Mouse (Mus musculus): ENCODE measurements around the gene Rtn4rl2.

Gene Rtn4rl2

DNA sequence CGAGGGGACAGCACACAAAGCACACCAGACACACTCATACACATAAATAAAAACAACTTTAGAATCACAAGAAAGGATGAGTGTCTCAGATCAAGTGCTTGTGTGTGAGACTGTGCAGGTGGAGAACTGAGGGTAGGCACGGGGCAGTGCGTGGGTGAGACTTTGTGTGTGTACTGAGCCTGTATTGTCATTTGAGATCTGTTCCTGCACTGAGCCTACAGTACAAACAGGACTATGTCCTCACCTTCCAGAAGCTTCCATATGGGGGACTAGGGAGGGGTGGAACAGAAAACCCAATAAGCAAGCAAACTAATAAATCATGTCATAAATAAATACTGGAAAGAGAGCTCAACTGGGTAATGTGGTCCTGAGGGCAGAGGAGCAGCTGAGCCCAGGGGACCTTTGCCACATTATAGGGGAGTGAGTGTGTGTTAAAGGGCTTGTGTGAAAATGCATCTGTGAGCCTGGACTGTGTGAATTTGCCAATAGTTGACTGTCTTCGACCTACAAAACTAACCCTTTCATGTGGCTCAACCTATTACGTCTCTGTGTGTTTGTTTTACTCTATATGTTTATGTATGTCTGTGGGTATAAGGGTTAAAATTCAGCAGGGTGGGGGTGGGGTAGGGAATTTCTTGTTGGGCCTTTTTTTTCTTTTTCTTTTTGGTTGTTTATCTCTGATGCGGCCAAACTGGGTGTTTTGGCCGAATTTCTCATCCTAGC, 35.9 kb downstream of the Rtn4rl2 start:
- DNase-seq (ENCODE audit: low read depth, low spot score): no peak

- DNase-seq (ENCODE audit: low read depth, low spot score): no peak
These were observed 41.3 kb downstream of the Rtn4rl2 start for GRCm38 (mm10) chr2:84845226-84845625.

DNA sequence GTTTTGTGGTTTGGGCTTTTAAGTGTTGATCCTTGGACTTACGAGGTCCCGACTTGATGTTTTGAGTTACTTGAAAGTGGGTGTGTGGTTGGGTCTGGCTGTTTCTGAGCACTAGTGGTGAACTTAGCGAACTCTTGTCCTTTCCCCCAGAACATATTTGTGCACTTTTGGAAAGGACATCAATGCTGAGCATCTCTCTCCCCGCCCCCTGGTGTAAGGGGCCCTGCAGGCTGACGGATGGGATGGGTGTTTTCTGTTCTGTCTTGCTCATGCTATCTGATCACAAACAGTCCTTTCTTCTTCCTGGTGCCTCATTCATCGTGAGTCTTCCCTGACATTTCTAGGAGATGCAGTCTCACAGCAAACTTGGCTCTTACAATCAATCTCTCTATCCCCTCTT, 42.9 kb downstream of the Rtn4rl2 start:
- no peak for DNase-seq (ENCODE audit: low read depth, low spot score)

GRCm38 (mm10) chr2:84841905-84842304, 44.6 kb downstream of the Rtn4rl2 start:
- DNase-seq (ENCODE audit: low read depth, low spot score): no peak

- DNase-seq (ENCODE audit: low read depth, low spot score): no peak
These were observed 45.6 kb downstream of the Rtn4rl2 start for GRCm38 (mm10) chr2:84840748-84841563.

DNA sequence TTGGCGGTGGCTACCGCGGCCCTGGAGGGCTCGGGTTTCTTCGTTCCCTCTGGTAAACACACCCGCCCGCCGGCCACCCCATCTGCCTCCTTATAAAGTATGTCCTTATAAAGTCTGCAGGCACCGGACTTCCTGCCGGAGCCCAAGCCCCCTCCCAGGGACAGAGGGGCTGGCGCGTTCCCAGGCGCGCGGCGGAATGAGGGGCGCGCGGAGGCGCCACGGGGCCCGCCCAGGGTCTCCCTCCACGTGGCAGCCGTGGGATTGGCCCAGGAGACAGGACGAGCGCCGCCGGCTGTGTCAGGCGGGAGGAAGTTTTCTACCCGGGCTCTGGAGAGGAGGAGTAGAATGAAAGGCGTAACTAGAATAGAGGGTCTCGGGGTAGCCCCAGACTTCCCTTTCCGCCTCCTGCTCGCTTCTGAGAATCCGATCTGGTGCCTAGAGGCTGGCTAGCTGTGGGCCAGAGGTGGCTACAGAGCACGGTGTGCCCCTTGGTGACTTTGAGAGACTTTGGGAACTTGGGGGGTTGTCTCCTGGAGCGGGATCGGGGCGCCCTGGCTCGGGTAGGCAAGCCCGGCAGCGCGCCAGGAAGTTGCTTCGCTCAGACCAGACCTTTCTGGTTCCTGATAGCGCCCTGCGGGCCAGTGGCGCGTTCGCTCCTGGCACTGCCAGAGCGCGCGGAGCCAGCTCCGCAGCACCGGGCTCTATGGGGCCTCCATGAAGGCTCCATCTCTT, 46.3 kb downstream of the Rtn4rl2 start:
- DNase-seq (ENCODE audit: low read depth, low spot score): peak; percentile 89

DNA sequence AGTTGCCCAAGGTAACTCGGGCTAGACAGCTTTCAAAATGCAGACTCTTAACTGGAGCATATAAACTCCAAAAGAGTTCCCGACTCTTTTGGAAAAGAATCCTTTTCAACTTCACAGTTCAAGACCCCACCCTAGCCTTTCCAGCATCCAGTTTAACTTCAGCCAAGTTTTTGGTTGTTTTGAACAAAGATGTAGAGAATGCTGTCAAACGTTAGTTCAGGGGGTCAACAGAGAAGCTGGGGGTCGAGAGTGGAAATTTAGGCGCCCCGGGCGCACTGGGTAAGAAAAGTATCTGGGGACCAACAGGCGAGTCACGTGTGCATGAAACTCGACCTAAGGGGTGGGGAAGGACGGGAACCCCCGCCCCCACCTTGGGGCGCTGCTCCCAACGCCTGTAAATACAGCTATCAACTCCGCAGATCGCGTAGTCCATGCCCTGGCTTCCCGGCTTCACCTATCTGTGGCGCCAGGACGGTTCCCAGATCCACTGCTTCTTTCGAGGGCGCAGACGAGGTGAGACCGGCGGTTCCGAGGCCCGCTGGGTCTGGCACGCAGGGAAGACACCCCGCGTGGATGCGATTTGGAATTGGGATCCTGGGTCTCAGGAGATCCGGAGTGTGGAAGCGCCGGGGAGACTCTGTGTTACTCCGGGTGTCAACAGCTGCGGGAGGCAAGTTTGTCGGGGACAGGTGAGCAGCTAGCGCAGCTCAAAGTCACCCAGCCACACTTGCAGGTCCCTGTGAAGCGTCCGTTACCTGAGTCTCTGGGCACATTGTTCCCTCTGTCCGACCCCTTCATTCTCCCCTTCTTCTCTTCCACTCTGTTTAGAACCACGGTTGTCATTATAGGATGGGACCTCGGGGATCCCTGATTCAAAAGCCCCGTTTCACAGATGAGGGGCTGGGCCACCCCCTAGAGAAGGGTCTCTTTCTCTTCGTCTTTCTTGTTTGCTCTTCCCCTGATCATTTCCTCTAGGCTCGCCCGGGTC, 47.2 kb downstream of the Rtn4rl2 start:
- peak; percentile 58 for DNase-seq (ENCODE audit: low read depth, low spot score)

DNA sequence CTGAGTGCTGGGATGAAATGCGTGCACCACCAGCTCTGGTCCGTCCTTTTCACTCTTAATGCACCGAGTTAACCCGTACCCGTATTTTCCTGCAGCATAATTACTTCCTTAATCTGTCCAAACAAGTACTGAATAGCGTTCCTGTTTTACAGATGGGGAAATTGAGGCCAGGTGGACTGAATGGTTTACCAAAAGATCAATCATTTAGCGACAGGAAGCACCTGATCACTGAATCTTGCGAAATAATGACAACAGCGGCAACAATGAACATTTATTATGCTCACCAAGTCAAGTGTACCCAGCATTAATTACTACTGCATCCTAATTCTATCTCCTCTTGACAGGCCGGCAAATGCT, 47.9 kb downstream of the Rtn4rl2 start, which contains the start of gene Slc43a1:
Gene Slc43a1 (plus strand): TSS at position 258 of the 357 bp plus-strand sequence.
- DNase-seq (ENCODE audit: low read depth, low spot score): no peak

GRCm38 (mm10) chr2:84837817-84838592, 48.5 kb downstream of the Rtn4rl2 start:
- DNase-seq (ENCODE audit: low read depth, low spot score): no peak

GRCm38 (mm10) chr2:84837107-84837506, 49.4 kb downstream of the Rtn4rl2 start:
- DNase-seq (ENCODE audit: low read depth, low spot score): no peak

GRCm38 (mm10) chr2:84831666-84832391, 54.7 kb downstream of the Rtn4rl2 start:
- DNase-seq (ENCODE audit: low read depth, low spot score): peak; percentile 91

DNA sequence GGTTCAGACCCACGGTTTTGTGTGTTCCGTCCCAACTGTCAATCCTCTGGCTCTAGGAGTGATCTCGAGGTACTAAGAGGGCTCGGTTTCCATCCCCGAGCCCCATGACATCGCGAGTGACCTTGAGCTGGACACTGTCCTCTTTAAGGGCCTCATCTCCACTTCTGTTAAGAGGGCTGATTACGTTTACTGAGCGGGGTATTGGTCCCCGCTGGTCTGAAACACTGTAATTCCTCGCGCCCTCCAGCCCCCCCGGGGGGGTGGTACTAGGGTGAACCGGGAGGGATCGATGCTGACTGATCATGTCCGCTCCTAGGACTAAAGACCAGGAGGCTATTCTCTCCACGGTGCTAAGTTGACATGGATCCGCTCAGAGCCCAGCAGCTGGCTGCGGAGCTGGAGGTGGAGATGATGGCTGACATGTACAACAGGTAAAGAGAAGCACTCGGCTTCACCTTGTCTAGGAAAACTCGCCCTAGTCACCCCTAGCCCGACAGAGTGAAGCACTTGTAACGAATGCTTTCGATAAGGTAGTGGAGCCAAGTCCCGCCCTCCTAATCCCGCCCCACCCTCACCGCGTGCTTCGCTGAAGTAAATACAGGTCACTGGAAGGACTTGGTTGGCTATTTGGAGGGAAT, 59.1 kb downstream of the Rtn4rl2 start:
- no peak for DNase-seq (ENCODE audit: low read depth, low spot score)

- DNase-seq (ENCODE audit: low read depth, low spot score): peak; percentile 94
These were observed 59.8 kb downstream of the Rtn4rl2 start, which contains the start of gene Timm10 for GRCm38 (mm10) chr2:84826488-84827282. Gene Timm10 (plus strand): TSS chr2:84826997.

GRCm38 (mm10) chr2:84823237-84823636, 63.3 kb downstream of the Rtn4rl2 start:
- DNase-seq (ENCODE audit: low read depth, low spot score): no peak

GRCm38 (mm10) chr2:84822552-84822951, 64.0 kb downstream of the Rtn4rl2 start, which contains the start of gene Smtnl1:
Gene Smtnl1 (minus strand): TSS chr2:84822652.
- no peak for DNase-seq (ENCODE audit: low read depth, low spot score)

Measured in forelimb bud, embryonic 11.5 days (tissue).